Mouse (Mus musculus) adrenal gland, postnatal 4 days (tissue): ENCODE data around the gene Atp6v0e2. TPM values are rescaled to one million over a fixed set of nuclear protein-coding genes. Genes with fewer than 3 reads are reported as not detected.
A peak's percentile ranks its signal among the peaks of the same experiment; 100 is the strongest.
"Not testable (repeated sequence)": the region's sequence is repeated elsewhere in the genome, so short reads cannot be mapped to it uniquely, and the experiment has no call there.

Experiments
- DNase-seq, 2 experiments: peaks; one replicate each; pipeline ENCODE4 v3.0.0; 2021 to 2022; ENCODE audit warnings: low spot score in 2 of 2, mixed read lengths in 2 of 2
- long read RNA-seq, 2 experiments: library from polyadenylated mRNA; stranded (forward); transcript quantifications; one replicate each; pipeline ENCODE4 v2.0.0; 2021
- total RNA-seq, 2 experiments: library from RNA; stranded (reverse); gene quantifications; 2 replicates each; pipeline ENCODE4 v1.2.3; 2021

Gene Atp6v0e2
- 10 to 100 TPM; 55.8 to 57.0 TPM for total RNA-seq
- long read RNA-seq, experiment 1, transcript Atp6v0e2-201 (4 exons, 1,789 nt) = major isoform, 51 of 63 reads
- long read RNA-seq, experiment 1, partial matches to known transcripts = 10 of 63 reads
- long read RNA-seq, experiment 1, other reads (novel, unspliced or antisense) = 0 of 63 reads
- long read RNA-seq, experiment 2, transcript Atp6v0e2-201 (4 exons, 1,789 nt) = major isoform, 54 of 62 reads
- long read RNA-seq, experiment 2, partial matches to known transcripts = 4 of 62 reads
- long read RNA-seq, experiment 2, other reads (novel, unspliced or antisense) = 3 of 62 reads

DNA sequence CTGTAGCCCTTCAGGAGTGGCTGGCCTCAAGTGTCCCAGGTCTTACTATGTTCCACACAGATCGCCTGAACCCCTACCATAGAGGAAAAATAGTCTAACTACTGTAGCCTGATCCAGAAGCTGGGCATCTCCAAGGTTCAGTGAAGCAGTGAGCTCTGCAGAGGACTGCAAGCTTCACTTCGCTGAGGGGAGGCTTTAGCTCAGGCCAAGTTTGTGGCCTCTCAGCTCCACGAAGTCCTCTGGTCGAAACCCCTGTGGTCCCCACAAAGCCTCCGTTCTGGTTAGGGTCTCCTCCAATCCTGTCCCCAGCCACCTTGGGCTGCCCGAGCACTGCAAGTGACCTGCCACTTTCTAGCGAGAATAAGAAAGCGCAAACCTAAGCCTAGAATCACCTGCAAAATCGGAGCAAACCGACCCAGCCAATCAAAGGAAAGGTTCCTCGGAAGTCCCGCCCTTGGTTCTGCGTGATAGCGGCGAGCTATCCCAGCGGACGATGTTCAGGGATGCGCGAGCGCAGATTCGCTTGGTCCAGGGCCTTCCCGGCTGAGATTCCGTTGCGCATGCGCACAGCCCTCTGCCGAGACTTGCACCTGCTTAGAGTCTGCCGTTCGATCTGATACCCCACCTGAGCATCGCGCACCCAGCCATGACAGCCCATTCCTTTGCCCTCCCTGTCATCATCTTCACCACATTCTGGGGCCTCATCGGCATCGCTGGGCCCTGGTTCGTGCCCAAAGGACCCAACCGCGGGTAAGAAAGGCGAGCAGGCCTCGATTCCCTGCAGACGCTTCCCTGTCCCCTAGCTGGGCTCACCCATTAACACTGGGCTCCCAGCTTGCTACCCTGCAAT lies at the start of gene Atp6v0e2:
Atp6v0e2 (plus strand) TSS at position 511 of the 850 bp plus-strand sequence.
- DNase-seq = peak in 1 of 2 experiments; percentile 62

DNA sequence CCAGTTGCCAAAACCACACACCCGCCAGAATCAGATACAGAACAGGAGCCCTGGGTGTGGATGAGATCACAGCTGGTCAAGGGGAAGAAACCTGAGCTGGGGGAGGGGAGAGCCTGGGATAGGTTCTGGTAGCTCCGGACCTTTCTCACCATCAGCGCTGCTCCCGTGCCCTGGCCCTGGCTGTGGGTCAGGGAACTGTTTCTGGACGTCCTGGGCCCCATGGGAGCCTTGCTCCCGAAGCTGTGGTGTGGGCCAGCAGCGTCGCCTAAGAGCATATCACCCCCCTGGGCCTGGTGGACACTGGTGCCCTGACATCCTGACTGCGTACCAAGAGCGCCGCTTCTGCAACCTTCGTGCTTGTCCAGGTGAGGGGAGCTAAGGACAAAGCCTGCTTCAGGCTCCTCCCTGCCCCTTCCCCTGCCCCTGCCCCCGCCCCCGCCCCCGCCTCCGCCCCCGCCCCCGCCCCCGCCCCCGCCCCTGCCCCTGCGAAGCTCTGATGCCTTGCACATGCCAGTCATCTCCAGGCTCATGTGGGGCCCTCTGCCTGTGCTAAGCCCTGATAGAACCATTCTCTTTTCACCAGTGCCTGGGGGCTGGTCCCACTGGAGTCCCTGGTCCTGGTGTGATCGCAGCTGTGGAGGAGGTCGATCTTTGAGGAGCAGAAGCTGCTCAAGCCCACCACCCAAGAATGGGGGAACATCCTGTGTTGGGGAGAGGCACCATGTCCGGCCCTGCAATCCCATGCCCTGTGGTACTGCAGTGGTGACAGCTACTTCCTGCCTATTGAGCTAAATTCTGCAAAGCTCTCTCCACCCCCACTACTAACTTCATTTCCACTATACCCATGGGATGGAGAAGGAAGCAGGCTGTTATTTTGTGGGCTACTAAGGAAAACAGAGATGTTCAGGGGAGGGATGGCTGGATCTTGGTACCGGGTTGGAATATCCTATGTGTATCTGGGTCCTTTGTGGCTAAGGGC lies 49.4 kb upstream of the Atp6v0e2 start:
- DNase-seq = no peak

DNA sequence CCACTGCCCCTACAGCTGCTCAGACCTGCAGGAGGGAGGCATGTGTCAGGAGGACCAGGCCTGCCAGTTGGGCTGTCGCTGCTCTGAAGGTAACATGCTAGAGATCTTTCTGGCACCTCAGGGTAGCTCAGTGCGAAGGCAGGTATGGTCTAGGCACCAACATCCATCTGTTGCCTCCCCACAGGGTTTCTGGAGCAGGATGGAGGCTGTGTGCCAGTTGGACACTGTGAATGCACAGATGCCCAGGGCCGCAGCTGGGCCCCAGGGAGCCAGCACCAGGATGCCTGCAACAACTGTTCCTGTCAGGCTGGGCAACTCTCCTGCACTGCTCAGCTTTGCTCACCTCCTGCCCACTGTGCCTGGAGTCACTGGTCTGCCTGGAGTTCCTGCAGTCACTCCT lies 47.7 kb upstream of the Atp6v0e2 start:
- no peak for DNase-seq

DNA sequence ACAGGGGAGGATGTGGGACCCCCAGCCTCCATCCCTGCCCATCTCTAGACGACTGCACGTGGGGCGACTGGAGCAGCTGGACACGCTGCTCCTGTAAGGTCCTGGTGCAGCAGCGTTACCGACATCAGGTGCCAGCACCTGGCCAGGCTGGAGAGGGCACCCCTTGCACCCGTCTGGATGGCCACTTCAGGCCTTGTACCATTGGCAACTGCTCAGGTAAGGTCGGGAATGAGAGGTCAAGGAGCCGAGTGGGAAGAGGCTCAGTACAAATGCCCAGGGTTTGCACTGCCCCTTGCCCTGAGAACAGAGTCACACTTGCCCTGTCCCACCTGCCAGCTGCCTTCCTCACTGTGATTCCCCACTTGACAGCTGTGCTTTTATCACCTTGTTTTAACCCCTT lies 46.1 kb upstream of the Atp6v0e2 start:
- DNase-seq = no peak

DNA sequence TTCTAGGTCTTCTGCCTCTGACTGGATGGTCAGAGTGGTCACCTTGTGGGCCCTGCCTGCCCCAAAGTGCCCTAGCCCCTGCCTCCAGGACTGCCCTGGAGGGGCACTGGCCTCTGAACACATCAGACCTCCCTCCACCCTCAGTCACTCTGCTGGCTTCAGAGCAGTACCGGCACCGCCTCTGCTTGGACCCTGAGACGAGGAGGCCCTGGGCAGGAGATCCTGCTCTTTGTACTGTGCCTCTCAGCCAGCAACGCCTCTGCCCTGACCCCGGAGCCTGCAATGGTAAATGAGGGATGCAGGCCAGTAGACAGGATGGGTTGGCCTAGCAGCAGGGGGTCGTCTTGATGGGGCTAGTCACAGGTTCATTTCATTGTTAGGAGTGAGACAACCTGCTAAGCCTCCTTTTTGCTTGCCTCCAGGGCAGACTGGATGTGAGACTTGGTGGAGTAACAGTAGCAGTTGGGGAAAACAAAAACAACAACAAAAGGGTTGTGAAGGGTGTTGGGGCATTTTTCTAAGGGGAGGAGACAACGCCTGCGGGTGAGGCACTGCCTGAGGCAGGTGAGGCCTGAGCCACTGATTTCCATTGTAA lies 44.2 kb upstream of the Atp6v0e2 start:
- no peak for DNase-seq

DNA sequence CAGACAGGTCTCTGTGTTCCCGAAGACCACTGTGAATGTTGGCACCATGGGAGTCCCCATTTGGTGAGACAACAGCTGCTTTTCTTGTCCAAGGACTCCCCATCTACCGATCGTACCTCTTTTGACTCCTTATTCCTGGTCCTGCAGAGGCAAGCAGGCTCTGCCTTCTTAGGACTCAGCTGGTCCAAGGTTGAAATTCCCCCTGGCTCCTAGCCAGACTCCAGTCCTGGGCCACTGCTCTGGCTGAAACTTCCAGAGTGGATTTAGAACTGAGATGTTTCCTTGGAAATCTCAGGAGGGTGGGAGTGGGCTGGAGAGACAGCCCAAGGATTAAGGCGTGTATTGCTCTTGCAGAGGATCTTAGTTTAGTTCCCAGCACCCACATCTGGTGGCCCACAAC lies 39.9 kb upstream of the Atp6v0e2 start:
- no peak for DNase-seq

DNA sequence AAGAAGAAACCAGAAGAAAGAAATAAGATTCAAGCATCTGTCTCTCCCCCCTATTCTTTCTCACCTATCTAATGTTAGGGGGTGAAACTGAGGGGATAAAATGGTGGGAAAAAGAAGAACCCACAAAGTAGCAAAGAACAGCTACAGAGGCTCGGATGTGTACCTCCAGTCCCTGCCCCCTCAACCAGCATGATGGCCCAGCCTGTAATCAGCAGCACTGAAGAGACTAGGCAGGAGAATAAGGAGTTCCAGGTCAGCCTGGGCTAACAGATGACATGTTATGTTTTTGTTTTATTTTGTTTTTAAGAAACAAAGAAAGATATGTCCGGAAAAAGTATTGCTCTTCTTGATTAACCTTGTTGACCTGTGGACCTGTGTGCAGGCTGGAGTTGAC lies 33.6 kb upstream of the Atp6v0e2 start:
- DNase-seq = no peak

DNA sequence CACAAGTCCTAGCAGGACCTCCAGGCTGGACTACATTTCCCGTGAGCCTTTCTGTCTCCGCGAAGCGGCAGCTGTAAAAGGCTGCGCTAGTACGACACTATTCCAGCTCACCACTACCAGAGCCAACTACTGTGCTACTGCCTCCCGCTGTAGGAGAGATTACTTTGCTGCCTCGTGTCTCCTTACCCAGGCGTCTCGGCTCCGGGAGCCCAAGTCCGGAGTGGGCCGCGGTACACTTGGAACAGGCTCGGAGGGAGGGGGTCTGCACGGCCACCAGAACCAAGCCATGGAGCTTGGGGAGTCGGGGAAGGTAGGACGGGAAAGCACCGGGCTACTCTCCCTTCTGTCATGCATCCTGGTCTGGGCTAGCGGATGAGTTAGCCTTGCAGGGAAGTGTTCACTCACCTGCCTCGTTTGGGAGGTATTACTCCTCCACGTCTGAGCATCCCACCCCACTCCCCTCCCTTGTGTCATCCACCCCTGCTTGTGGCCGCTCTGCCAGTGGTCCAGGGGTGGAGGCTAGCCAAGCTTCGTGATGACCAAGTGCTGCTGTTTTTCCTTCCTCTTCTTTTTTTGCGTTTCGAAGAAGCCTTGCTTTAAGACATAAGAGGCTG lies 33.1 kb upstream of the Atp6v0e2 start:
- peak; percentile 30 to 52 for DNase-seq

DNA sequence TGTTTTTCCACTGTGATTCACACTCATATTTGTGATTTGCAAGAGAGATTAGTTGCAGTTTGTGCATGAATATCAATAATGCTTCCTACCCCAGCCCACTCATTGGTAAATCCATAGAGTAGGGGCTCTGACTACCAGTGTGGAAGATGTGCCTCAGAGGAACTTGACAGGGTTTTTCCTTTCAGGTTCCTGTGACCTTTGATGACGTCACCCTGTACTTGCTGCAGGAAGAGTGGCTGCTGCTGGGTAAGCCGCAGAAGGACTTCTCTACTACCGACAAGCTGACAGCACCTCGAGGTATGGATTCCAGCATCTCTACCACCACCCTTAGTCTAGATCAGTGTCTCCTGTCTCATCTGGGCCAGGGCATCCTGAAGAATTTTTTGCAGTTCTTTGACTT lies 29.3 kb upstream of the Atp6v0e2 start:
- DNase-seq = no peak

DNA sequence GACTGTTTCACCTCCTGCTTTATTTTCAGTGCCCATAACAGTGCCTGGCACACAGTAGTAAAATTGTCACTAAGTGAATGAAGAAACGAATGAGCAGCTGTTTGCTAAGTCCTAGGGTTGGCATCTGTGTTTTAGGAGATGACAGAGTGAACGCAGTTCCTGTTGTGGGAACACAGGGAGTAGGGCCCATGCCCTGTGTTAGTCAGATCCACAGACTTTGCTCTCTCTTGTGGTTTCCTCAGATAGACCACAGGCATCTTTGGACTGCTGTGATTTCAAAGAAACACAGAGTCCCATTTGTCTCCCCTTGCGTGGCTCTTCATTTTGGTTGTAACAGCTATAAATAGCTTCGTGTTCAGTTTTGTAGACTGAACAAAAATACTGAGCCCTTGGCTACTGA lies 27.0 kb upstream of the Atp6v0e2 start:
- DNase-seq = no peak

DNA sequence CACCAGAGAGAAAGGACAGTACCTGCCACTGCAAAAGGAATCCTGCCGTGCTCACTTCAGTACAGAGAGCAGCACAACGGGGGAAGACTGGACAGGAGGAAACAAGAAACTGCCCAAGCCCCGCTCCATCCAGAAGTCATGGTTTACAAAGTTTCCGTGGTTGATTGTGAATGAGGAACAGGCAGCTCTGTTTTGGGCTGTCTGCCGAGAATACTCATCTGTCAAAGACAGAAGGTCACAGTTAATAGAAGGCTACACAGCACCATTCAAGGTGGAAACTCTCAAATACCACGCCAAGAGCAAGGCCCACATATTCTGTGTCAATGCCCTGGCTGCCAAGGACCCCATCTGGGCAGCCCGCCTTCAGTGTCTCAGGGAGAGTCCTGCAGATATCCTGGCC lies 25.6 kb upstream of the Atp6v0e2 start:
- no peak for DNase-seq

DNA sequence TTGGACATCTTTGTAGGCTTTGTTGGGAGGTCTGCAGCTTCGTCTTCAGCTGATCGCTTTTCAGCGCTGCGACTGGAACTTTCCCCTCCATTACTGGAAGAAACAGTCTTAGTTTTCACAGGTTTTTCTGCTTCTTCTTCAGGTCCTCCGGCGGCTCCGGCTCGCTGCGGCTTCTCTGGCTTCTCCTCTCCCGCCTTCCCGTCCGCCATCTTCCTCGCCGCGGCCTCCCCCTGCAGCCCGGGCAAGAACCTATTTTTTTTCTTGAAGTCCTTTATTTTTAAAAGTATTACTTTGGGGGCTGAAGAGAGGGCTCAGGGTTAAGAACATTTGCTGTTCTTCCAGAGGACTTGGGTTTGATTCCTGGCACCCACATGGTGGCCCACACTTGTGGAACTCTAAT lies 12.5 kb upstream of the Atp6v0e2 start:
- DNase-seq = not testable (repeated sequence)

DNA sequence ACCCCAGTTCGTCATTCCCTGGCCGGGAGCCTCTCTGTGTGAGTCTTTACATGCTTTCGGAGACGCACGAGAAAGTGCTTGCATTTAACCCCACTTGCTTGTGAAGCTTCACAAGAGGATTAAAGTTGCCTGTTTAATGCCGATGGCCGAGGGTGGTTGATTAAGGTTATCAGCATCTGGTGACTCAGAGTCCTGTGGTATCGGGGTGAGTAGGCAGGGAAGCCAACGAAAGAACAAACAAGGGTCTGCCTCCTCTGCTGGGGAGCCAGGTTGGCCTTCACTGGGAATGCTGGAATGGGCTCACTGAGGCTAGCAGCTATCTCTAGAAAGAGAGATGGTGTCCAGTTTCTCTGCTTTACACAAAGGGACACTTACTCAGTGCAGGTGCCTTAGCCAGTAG lies 9.5 kb upstream of the Atp6v0e2 start:
- DNase-seq = no peak

DNA sequence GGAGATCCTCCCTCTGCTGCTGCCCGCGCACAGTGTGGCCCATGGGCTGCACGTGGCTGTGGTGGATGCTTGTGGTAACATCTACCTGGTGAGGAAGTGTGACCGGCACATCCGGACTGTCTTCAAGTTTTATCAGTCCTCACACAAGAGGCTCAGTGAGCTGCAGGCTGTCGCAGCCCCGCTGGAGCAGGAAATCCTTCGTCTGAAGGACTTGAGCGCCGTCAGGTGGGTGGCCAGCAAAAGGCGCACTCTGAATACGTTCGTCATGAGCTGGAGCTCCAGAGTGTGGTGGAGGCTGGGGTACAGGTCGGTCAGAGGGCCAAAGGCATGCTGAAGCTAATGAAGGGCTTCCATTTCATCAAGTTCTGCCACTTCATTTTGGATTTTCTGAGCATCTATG lies 8.2 kb upstream of the Atp6v0e2 start:
- no peak for DNase-seq

DNA sequence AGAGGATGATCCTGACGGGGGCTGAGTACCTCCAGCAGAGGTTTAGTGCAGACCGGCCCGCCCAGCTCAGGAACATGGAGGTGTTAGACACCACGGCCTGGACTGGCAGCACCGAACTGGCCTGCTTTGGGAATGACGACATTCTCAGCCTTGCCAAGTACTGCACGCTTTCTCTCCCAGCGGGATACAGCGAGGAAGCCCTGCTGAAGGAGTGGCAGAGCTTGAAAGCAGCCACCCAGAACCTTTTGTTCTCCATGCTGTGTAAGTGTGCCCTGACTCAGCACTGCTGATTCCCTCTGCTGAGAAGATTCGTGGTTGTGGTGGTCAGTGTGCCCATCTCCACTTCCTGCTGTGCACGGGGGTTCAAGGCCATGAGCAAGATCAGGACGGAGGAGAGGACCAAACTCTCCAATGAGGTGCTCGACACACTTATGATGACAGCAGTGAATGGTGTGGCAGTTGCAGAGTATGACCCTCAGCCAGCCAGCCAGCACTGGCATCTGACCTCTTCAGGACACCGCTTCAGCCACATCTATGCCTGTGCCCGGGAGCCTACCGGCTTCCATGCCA lies 7.5 kb upstream of the Atp6v0e2 start:
- no peak for DNase-seq

DNA sequence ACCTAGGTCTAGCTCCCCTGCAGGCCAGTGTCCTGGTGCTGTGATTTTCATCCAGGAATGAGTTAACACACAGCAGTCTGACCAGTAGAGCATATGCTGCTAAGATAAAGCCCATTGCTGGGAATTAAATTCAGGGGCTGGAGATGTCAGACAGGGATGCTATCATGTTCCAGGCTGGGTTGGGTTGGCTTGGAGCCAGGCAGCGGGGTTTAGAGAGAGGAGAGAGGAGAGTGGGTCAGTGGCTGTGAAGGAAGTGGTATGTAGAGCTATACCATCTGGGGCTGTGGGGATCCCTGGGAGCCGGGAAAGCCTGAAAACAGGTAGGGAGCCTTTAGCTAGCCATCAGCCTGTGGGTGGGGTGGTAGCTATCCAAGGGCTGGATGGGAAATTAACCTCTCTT lies 6.6 kb upstream of the Atp6v0e2 start:
- DNase-seq = no peak

DNA sequence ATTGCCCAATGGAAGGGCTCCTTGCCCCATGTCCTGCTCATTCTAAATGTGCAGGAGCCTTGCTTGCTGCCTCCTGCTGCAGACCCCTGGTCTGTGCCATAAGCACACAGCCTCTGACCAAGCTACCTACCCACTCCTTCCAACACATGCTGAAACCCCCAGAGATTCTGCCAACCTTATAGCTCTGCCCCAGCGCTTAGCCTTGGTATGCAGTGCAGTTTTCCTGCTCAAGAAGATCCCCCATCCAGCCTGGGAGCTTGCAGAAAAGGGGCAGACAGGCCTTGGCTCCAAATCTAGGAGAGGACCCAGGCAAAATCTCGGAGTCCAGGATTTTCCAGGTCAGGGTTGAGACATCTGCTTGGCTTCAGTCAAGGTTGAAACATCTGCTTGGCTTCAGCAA lies 3.9 kb upstream of the Atp6v0e2 start:
- DNase-seq = no peak

DNA sequence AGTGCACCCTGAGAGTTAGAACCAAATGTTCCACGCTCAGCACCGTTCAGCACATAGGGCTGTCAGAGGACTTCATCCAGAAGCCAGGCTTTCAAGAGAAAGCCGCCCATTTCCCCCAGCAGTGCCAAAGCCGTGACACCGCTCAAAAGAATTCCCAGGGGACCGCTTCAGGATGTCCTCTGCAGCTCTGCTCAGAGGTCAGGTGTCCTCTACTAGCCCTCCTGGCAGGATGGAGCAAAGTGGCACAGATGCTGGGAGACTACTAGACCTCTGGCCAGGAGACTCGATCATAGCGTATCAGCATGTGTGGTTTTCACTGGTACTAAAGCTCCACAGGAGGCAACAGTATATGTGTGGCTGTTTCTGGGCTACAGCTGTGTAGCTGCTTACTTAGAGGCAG lies 2.5 kb upstream of the Atp6v0e2 start:
- no peak for DNase-seq

DNA sequence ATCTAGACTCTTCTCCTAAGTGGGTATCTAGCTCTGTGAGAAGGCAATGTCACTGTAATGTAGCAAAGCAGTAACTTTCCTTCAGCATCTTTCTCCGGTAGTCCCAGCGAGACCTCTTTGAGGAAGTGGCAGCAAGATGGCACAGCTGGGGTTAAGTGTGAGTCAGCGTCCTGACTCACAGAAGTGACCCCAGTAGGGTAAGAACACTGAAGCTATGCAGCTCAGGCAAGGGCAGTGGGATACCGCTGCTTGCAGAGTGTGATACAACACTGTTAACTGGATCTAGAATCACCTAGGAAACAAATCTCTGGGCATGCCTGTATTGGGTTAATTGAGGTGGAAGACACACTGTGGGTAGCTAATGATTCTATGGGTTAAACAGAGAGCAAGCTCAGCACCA lies 1.3 kb upstream of the Atp6v0e2 start:
- DNase-seq = no peak
